Mouse (Mus musculus) CD4-positive, CD25-positive, alpha-beta regulatory T cell, adult 4 months (primary cell): ENCODE results near the gene Hoxb5. TPM values are rescaled to one million over a fixed set of nuclear protein-coding genes. Genes with fewer than 3 reads are reported as not detected.

Experiments used
- ATAC-seq: one replicate; pipeline ENCODE4 v1.8.0; 2017
- polyA plus RNA-seq, 2 experiments: library from polyadenylated mRNA; unstranded; fragments of 100-300 nt; shearing (Covaris generic); gene quantifications; one replicate each; pipeline ENCODE4 v1.2.1; 2017

The Hoxb5 gene
- polyA plus RNA-seq, 2 experiments from 2014 or later, result not detected

DNA sequence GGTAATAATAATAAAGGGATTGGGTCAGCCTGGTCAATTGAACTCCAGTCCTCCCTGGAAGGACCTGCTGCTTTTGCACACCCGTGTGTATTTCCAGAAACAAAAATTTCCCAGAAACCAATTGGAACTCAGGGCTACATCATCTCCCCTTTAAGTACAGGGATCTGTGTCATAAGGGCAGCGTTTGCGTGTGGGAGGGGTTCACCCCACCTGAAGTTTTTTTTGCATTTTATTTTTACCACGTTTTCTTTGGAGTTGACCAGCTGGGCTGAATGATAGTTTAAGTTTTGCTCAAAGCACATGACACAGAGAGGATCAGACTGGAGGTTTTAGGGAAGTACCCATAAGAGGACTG is 39.4 kb downstream of the Hoxb5 start:
- ATAC-seq, result no peak

DNA sequence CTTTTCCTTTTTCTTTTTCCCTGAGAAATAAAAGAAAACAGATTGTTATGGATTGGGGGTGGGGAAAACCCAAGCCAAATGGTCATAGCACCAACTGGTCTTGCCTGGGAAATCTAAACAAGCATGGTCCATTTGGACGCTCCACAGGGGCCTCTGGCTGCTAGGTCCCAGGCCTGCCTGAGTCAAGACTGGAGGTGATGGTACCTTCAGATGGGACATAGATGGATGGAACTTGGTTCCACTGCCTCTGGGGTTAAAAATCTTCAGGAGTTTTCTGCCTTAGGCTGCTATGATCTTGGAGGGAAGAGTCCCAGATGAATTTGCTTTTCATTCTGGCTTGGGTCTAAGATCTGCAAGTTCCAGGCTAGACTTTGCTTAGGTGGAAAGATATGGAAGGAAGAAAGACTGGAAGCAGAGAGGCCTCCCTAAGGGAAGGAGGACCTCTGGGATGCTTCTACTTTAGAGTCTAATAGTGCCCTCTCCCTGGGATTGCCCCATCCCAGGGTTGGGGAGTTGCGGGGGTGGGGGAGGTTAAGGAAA is 40.1 kb downstream of the Hoxb5 start:
- ATAC-seq, result no peak

DNA sequence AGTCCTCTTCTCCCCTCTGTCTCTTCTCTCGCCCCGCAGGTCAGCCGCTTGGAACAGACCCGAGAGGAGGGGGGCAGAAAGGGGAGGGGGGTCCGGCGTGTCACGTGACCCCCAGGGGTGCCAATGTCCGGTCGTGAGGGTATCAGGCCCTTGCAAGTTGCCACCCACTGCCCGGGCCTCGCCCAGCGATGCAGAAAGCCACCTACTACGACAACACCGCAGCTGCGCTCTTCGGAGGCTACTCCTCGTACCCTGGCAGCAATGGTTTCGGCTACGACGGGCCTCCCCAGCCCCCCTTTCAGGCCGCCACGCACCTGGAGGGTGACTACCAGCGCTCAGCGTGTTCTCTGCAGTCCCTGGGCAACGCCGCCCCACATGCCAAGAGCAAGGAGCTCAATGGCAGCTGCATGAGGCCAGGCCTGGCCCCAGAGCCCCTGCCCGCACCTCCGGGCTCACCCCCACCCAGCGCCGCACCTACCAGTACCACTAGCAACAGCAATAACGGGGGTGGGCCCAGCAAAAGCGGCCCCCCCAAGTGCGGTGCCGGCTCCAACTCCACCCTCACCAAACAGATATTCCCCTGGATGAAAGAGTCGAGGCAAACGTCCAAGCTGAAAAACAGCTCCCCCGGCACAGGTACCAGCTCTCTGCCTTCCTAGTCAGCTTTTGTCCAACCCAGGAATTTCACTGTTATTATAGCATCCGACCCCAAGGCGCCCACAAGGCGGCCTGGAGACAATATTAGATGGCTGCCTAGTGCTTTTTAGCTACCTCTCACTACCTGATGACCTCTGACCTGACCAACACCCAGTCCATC is 41.1 kb downstream of the Hoxb5 start:
- ATAC-seq, result no peak

DNA sequence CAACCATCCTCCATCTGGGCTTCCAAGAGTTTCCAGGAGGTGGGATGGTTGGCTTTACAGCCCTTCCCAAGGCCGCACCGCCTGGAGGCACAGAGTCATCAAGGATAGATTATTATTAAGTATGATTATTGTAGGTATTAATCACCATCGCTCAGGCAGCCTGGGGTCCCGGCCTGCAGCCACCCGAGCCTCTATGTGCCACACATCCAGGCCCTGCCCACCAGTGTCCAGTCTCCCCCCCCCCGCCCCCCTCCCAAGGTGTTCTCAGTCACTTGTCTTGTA is 41.7 kb downstream of the Hoxb5 start:
- no peak for ATAC-seq

DNA sequence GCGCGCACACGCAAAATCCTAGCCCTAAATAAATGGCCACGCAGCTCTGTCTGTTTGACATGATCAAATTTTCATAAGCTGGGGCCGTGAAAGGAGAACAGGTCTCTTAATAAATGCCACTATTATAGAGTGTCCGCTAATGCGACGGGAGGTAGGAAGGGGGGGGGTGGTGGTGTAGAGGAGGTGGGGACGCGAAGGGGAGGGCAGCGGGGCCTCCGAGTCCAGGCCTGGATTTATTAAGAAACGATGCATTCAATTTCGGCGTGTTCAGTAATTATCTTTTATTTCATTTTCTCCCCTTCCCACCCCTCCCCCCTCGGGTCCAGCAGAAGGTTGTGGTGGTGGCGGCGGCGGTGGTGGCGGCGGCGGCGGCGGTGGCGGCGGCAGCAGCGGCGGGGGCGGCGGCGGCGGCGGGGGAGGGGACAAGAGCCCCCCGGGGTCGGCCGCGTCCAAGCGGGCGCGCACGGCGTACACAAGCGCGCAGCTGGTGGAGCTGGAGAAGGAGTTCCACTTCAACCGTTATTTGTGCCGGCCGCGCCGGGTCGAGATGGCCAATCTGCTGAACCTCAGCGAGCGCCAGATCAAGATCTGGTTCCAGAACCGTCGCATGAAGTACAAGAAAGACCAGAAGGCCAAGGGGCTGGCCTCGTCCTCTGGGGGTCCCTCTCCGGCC is 42.2 kb downstream of the Hoxb5 start:
- ATAC-seq, result no peak

DNA sequence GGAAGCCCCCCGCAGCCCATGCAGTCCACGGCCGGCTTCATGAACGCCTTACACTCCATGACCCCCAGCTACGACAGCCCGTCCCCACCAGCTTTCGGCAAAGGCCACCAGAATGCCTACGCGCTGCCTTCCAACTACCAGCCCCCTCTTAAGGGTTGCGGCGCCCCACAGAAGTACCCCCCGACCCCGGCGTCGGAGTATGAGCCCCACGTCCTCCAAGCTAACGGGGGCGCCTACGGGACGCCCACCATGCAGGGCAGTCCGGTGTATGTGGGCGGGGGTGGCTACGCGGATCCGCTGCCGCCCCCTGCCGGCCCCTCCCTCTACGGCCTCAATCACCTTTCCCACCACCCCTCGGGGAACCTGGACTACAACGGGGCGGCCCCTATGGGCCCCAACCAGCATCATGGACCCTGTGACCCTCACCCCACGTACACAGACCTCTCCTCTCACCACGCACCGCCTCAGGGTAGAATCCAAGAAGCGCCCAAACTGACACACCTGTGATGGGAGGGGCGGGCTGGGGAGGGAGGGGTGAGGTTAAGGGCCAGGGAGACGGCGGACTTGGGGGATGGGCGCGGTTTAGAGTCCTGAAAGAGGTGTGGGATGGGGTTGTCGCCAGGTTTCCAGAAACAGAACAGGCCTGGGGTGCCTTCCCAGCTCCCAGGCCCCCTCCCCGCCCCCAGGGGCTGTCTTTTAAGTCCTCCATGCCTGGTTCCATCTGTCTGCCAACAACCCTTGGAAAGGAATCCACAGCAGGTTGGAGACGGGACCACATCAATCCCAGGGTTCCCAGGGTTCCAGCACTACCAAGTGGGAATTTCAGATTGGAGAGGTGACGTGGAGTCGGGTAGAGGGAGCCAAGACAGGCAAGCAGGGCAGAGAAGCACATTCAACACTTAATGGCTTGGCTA is 43.0 kb downstream of the Hoxb5 start:
- ATAC-seq, result no peak

DNA sequence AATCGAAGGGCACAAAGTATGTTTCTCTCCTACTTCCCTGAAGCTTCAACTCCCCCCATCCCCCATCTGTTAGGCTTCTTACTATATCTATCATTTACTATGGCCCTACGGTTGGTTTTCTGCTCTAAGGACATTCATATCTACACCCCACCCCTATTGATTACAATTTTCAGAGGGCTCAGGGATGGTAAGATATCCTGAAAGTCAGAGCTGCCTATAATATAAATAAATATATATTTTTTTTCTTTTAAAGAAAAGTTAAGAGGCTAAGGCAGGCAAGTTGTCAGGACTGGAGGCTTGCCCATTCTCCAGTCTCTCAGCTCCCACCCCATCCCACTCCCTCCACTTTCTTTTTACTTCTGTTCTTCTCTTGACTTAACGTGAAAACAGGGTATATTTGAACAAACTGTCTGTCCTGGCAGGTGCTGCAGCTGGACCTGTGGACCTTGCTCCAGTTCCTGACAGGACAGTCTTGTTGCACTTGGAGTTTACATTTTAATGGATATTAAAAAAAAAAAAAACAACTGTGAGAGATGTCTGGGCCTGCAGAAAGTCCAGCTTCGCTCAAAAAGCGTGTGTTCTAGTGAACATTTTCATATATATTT is 43.9 kb downstream of the Hoxb5 start:
- ATAC-seq, result no peak

DNA sequence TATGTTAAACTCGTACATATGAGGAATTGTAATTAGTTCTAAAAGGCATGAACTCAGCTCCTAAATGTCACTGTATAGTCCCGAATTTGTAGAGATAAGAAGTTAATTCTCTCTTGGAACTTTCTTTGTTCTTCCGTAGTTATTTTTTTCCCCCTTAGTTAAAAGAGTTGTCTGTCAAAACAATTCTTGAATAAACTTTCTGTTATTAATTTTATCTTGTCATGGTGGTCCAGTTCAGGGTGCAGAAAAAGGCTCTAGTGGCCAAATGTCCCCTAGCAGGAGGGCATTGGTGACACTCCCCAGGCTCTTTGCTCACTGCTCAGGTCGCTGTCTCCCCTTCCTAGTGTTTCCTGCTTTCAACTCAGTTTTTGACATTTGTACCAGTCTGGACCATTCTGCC is 44.6 kb downstream of the Hoxb5 start:
- no peak for ATAC-seq

DNA sequence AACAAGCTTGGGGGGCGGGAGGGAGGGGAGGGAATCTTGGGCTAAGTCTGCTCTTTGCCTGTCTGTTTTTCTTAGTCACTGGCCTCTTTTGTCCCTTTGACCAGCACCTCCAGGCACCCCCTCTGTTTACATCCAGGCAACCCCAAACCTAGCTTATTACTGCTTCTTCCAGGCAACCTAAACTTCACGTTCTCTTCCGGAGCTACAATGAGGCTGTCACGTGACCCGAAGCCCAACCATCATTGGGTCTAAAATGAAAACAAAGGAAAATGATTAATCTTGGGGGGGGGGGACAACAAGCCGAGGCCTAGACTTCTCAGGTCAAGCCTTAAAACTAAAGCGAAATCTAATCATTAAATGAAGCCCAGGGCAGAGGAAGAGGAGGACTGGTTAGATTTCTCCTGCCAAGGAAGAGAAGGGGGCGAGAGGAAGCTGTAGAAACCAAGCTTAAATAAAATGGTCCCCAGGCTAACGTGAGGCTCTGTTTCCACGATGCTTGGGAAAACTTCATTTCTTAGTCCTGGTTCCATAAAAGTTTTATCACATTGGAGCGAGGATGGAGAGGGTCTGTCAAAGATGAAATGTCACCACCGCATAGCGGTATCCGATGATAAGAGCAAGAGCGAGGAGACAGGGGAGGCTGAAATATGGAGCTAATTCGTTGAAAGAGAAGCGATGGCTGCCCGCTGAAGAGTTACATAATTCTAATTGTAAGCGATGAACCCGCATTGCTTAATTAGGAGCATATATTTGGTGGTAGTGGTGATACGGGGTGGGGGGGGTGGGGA is 45.2 kb downstream of the Hoxb5 start:
- no peak for ATAC-seq

DNA sequence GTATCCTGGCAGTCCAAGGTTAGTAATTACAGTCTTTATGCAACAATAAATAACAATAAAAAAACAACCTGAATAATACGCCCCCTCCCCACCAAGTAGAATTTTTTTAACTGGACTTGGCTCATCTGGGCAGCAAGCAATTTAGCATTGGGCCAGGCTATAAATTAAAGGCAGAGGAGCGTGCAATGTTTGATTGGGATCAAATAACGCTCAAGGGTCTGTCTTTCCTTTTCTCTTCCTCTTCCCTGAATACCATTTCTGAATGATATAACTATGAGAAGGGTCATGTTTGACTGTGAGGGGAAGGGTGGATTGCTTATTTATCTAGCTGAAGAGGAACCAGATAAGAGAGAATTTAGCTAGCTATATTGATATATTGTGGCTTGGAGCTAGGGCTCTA is 45.9 kb downstream of the Hoxb5 start:
- ATAC-seq, result no peak

DNA sequence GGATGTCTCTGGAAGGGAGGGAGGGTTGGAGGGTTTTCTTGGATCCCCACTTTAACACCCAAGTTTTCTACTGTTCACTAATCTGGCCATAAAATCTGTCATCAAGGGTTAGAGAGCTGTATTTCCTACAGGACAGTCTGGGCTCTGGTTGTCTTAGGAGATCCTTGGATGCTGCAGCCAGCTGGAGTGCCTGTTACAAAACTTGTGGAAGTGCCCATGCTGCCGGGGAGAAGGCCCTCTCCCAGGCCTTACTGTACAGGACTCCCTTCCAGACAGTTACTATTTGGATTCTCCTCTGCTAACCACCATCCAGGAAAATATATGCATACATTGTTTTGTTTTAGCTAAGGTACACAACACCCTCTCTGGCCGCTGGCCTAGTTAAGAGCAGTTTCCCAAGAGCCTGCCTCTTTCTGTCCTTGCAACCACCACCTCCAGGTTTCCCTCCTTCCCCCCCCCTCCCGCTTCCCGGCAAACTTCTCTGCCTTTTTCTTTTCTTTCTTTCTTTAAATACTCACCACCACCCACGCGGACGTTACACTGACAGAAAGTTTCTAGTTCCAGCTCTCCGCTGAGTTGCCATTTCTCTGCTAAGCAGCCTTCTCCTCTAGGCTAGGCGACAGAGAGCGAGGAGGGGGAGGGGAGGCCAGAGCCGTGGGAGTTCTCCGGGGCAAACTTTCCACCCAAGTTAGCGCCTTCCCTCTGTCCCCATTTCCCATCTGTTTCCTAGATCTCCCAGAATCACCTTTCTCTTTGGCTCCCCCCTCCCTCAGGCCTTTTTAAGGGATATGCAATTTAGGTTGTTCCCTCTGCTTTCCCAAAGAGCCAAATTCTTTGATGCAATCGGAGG is 46.6 kb downstream of the Hoxb5 start:
- no peak for ATAC-seq

DNA sequence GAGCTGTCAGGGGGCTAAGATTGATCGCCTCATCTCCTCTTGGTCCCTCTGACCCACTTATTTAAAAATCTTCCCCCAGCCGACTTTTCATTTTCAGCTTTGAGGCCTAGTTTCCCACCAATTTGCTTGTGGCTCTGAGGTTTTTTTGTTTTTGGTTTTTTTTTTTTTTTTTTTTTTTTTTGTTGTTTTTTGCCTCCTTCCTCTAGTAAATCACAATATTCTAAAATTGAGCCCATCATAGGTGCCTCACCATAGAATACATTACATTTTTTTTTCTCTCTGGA is 47.1 kb downstream of the Hoxb5 start, which contains the start of gene Hoxb2:
Hoxb2 (plus strand) TSS at position 185 of the 284 bp plus-strand sequence.
- no peak for ATAC-seq

DNA sequence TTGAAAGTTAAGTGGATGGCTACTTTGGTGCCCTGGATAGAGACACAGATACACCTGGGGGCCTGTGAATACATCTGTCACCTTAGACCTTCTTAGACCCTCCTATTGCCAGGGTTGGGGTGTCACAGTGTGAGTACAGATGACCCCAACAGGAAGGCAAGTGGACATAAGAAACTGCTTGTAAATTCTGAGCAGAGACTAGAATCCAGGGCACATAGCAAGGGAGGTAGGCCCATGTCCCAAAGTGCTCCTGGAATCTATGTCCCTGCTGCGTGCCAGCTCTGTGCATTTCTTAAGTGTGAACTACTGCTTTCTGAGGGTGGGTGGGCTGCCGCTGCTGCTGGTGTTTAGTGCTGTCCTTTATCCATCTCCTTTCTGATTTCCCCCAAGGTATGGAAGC is 47.7 kb downstream of the Hoxb5 start:
- ATAC-seq, result no peak

DNA sequence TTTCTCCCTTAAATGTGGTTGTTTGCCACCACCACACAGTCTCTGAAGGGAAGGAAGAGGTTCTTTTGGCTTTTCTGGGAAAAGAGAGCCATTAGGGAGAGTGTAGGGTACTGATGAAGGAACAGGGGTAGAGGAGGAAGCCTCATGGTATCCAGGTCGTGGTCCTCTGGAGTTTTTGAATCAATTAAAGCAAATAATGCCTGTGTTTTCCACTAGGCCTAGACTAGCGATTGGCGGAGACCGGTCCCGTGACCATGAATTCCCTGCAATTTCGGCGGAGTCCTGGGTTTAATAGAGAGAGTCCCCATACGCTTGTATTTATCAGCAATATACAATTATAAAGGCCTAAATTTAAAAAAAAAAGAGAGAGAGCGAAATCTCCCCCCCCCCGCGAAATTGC is 48.2 kb downstream of the Hoxb5 start:
- ATAC-seq, result no peak

DNA sequence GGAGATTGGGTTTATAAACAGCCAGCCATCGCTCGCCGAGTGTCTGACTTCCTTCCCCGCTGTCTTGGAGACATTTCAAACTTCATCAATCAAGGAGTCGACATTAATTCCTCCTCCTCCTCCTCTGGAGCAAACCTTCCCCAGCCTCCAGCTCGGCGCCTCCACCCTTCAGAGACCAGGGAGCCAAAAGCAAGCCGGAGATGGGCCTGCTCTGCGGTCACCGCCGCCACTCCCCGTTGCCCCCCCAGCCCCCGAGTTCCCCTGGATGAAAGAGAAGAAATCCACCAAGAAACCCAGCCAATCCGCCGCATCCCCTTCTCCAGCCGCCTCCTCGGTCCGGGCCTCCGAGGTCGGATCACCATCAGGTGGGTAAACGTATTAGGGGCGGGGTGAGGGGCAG is 48.7 kb downstream of the Hoxb5 start:
- no peak for ATAC-seq

DNA sequence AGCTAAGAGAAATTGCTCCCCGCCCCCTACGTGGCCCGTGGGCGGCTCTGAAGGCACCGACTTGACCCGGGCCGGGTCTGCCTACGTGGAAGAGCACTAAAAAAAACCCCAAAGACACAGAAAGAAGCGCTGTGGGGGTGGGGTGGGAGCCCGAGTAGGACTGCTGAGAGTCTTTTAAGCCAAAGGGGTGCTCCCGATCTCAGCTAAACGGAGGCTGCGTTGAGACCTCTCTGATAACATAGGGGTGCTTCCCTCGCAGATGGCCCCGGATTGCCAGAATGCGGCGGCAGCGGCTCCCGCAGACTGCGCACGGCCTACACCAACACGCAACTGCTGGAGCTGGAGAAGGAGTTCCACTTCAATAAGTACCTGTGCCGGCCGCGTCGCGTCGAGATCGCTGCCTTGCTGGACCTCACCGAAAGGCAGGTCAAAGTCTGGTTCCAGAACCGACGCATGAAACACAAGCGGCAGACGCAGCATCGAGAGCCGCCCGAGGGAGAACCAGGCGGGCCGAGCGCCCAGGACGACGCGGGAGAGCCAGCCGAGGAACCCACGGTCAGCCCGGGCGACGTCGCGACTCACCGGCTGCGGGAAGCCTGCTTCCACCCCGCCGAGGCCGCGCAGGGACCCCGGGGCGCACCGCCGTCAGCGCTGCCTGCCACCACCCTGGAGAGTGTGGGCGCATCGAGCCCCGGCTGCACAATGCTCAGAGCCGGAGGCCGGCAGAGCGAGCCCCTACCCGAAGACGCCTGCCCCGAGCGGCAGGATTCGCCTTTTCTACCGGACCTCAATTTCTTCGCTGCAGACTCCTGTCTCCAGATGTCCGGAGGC is 49.8 kb downstream of the Hoxb5 start:
- no peak for ATAC-seq

DNA sequence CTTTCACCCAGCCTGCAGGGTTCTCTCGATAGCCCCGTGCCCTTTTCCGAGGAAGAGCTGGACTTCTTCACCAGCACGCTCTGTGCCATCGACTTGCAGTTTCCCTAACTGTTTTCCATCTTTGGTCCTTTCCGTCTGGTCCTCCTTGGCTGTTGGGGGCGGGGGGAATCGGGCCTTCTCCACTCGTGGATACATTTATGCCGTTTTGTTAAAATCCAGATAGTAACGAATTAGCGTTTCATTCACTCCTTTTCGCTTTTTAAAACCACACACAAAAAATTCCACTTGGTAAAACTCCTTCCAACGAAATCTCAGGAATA is 50.3 kb downstream of the Hoxb5 start:
- no peak for ATAC-seq

DNA sequence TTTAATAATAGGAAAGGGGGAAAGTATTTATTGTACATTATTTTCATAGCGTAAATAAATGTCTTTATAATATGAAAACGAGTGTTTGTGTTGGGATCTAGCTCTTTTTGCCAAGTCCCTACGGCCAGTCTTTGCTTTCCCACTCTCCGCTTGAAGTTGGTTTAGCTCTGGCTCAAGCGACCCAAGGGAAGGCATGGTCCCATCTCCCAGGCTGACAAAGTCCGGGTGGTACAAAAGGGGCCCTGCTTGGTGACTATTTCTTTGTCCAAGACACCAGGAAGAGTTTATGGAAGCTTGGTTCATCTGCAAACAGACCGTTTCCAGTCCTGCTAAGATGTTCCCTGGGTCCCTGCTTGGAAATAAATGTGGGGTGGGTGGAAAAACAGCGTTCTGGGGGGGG is 50.8 kb downstream of the Hoxb5 start:
- no peak for ATAC-seq

DNA sequence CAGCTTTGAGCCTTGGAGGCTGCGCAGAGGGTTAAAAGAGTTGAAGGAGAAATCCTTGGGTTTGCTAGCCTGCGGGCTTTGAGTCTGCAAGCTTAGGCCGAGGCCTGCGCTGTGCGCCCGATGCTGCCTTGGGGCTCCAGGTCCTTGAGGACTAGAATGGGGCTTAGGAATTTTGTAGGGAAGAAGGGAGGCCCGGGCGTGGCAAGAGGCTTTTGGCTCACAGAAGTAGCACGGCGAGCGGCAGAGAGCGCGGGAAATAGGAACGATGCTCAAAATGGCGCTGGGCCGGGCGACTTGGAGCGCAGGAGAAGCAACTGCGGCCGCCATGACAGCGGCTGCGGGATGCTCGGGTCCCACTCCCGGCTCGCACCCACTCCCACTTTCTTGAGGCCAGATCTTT is 51.2 kb downstream of the Hoxb5 start:
- ATAC-seq, result no peak

DNA sequence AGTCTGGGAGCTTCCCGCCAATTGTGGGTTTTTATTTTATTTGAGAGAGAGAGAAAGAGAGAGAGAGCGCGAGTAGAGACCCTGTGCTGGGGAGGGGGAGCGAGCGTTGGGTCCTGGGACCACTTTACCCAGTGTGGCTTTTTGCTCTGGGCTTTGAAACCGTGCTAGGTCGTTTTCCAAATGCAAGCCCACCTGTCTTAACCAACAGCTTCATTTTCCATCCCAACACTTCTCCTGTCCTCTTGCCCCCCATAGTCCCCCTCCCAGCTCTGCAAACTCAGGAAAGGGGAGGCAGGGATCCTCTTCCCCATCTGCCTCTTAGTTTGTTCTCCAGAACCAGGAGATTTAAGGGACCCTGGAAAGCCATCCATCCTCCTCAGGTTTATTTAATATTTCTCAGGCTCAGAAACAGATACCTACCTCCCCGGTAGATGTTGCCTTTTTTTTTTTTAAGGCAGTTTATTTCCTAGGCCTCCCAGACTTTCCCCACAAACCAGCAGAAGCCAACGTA is 51.7 kb downstream of the Hoxb5 start:
- no peak for ATAC-seq
